Mouse (Mus musculus) forebrain, embryonic 12.5 days (tissue): ENCODE data around the gene Grwd1. TPM values are rescaled to one million over a fixed set of nuclear protein-coding genes. Genes with fewer than 3 reads are reported as not detected.

Experiments
- ATAC-seq: fragments of 200-750 bp; cut with Nextera tagmentation; 2 replicates; pipeline ENCODE4 v1.8.0; 2017; ENCODE audit warnings: moderate TSS enrichment; ENCODE audit not compliant: low FRiP score
- H3K27ac ChIP-seq: fragments of 300-500 bp; sonication (generic); 2 replicates; pipeline ENCODE4 v1.5.1; 2016; ENCODE audit warnings: mild to moderate bottlenecking
- H3K27me3 ChIP-seq: fragments of 300-500 bp; sonication (generic); 2 replicates; pipeline ENCODE4 v1.6.1; 2016; ENCODE audit warnings: mild to moderate bottlenecking
- H3K36me3 ChIP-seq: fragments of 300-500 bp; sonication (generic); replicated peaks from 2 replicates; pipeline ENCODE4 v1.6.1; 2016; ENCODE audit warnings: mild to moderate bottlenecking
- H3K4me1 ChIP-seq: fragments of 300-500 bp; sonication (generic); 2 replicates; pipeline ENCODE4 v1.6.1; 2016
- H3K4me2 ChIP-seq: fragments of 300-500 bp; sonication (generic); 2 replicates; pipeline ENCODE4 v1.6.1; 2016; ENCODE audit warnings: mild to moderate bottlenecking, moderate library complexity
- H3K4me3 ChIP-seq: fragments of 300-500 bp; sonication (generic); replicated peaks from 2 replicates; pipeline ENCODE4 v1.5.1; 2016; ENCODE audit warnings: mild to moderate bottlenecking
- H3K9ac ChIP-seq: fragments of 300-500 bp; sonication (generic); 2 replicates; pipeline ENCODE4 v1.6.1; 2016; ENCODE audit warnings: mild to moderate bottlenecking
- H3K9me3 ChIP-seq: fragments of 300-500 bp; sonication (generic); 2 replicates; pipeline ENCODE4 v1.6.1; 2016
- WGBS: fragments of 180-500 bp; shearing (Covaris S2); methylation state at CpG from one replicate; pipeline ENCODE4 v1.1.7; 2016; 5-methylcytosine and 5-hydroxymethylcytosine counted together
- polyA plus RNA-seq: library from polyadenylated mRNA; unstranded; fragments of >200 nt; fragmentation: Nextera tagmentation; extraction: Ambion mirVana; gene quantifications from 2 replicates; pipeline ENCODE4 v1.2.1, GENCODE M21; 2016

Gene Grwd1
- polyA plus RNA-seq, 1 experiment from 2014 or later = 60.0 TPM

- H3K36me3 ChIP-seq = peaks cover 14% of the 10 kb centered on the region
- WGBS = under 1% methylated on average over 38 of the region's 38 CpGs
- H3K4me3 ChIP-seq = peak within 1 kb of the TSS; percentile 98
- ATAC-seq = peak; percentile 28
- peaks cover 10% of the 10 kb centered on the region for H3K27me3 ChIP-seq
- H3K4me2 ChIP-seq = peak within 1 kb of the TSS; percentile 85
- peak within 1 kb of the TSS; percentile 65 for H3K9ac ChIP-seq
- no peaks in the 10 kb centered on the region for H3K9me3 ChIP-seq
- H3K4me1 ChIP-seq = peaks cover 41% of the 10 kb centered on the region
- peak within 1 kb of the TSS; percentile 91 for H3K27ac ChIP-seq
Observed at GRCm38 (mm10) chr7:45783511-45784091, 47.1 kb downstream of the Grwd1 start, which contains the start of gene Lmtk3. Gene Lmtk3, plus strand, starts transcription at chr7:45783738.

GRCm38 (mm10) chr7:45782271-45782670 lies 48.5 kb downstream of the Grwd1 start:
- WGBS = 77% methylated on average over 4 of the region's 4 CpGs
- 0 out of 2 replicates have a peak, but pooled peaks cover 1% of the 10 kb centered on the region for H3K36me3 ChIP-seq
- no peak overlapping the region for H3K4me3 ChIP-seq
- H3K9me3 ChIP-seq = no peaks in the 10 kb centered on the region
- H3K27me3 ChIP-seq = peaks cover 10% of the 10 kb centered on the region
- no peak overlapping the region for H3K9ac ChIP-seq
- H3K4me1 ChIP-seq = peaks cover 34% of the 10 kb centered on the region
- no peak overlapping the region for H3K27ac ChIP-seq
- ATAC-seq = no peak
- H3K4me2 ChIP-seq = no peak overlapping the region

DNA sequence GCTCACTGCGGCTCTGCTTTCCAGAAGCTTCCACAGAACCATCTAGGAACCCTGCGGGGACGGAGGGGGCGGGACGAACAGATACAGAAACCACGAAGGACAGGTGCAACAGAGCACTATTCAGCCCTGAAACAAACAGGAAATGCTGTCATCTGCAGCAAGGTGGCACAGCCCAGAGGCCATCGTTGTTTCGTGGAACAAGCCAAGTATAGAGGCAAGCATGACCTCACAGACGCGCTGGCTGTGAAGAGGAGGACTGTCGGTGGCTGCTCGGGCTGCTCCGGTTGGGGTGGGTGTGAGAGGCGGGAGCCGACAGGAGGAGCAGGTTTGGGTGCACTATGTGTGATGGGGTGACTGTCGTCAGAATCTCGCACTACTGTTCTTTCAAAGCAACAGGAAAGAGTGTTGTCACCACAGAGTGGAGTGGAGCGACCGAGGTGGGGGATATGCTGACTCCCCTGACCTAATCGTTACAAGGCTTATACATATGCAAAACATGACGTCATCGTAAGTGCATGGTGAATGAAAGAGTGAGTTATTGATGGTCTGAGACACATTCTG lies 51.6 kb downstream of the Grwd1 start:
- WGBS = 23% methylated on average over 22 of the region's 22 CpGs
- H3K4me3 ChIP-seq = 0 out of 2 replicates have a peak overlapping the region, but pooled peaks have one; percentile 5
- H3K4me2 ChIP-seq = peak overlapping the region; percentile 33; the same call in 1 of the 2 replicates
- H3K9me3 ChIP-seq = no peaks in the 10 kb centered on the region
- no peaks in the 10 kb centered on the region for H3K36me3 ChIP-seq
- H3K27me3 ChIP-seq = peaks cover 10% of the 10 kb centered on the region
- no peak overlapping the region for H3K27ac ChIP-seq
- peaks cover 13% of the 10 kb centered on the region for H3K4me1 ChIP-seq
- no peak for ATAC-seq
- no peak overlapping the region for H3K9ac ChIP-seq

DNA sequence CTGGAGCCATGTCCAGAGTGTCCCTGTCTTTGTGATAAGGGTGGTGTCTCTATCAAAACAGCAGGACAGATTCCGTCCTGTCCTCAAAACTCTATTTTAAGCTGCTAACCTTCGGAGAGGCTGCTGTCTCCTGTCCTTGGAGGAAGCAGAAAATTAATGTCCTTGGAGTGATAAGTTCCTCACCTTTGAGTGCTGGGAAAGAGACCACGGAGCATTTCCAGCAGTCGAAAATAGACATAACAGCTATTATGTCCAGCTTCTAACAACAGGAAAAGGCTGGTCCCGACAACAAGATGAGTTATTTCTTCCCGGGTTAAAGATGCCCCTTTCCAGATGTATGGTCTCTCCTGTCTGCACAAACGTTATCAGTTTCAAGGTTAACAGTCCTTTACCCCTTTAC lies 55.5 kb downstream of the Grwd1 start:
- H3K27me3 ChIP-seq = no peaks in the 10 kb centered on the region
- H3K4me1 ChIP-seq = peaks cover 10% of the 10 kb centered on the region
- H3K4me2 ChIP-seq = no peak overlapping the region
- no peak for ATAC-seq
- no peaks in the 10 kb centered on the region for H3K36me3 ChIP-seq
- H3K9ac ChIP-seq = no peak overlapping the region
- 85% methylated on average over 7 of the region's 7 CpGs for WGBS
- H3K27ac ChIP-seq = no peak overlapping the region
- H3K9me3 ChIP-seq = no peaks in the 10 kb centered on the region
- no peak overlapping the region for H3K4me3 ChIP-seq

Other genes with a start within 250 kb of the Grwd1 start
- not detected in 2 replicates for gene Fgf21, start 215.5 kb downstream of the Grwd1 start, polyA plus RNA-seq
- 0.10 and 0.24 TPM in 2 replicates for gene Fut1, start 213.7 kb downstream of the Grwd1 start, polyA plus RNA-seq
- 0.13 TPM in 1 of 2 replicates, not detected in the other for gene Izumo1, start 209.1 kb downstream of the Grwd1 start, polyA plus RNA-seq
- 8.3 and 8.9 TPM in 2 replicates for gene Rasip1, start 203.5 kb downstream of the Grwd1 start, polyA plus RNA-seq
- gene Mamstr, start 191.0 kb downstream of the Grwd1 start, polyA plus RNA-seq = 2.6 and 3.1 TPM in 2 replicates
- 0.11 TPM in 1 of 2 replicates, not detected in the other for gene Fut2, start 164.6 kb downstream of the Grwd1 start, polyA plus RNA-seq
- gene Ntn5, start 146.9 kb downstream of the Grwd1 start, polyA plus RNA-seq = 0.23 and 0.33 TPM in 2 replicates
- 0.64 and 0.68 TPM in 2 replicates for gene Sec1, start 136.5 kb downstream of the Grwd1 start, polyA plus RNA-seq
- 10.2 and 11.0 TPM in 2 replicates for gene Car11, start 131.1 kb downstream of the Grwd1 start, polyA plus RNA-seq
- 3.8 and 3.9 TPM in 2 replicates for gene Dbp, start 125.9 kb downstream of the Grwd1 start, polyA plus RNA-seq
- 707 and 745 TPM in 2 replicates for gene Rpl18, start 115.5 kb downstream of the Grwd1 start, polyA plus RNA-seq
- gene Sphk2, start 112.9 kb downstream of the Grwd1 start, polyA plus RNA-seq = 26.5 and 30.1 TPM in 2 replicates
- gene Fam83e, start 109.7 kb downstream of the Grwd1 start, polyA plus RNA-seq = 1.1 and 1.5 TPM in 2 replicates
- gene Spaca4, start 105.1 kb downstream of the Grwd1 start, polyA plus RNA-seq = not detected in 2 replicates
- gene Lmtk3, start 47.2 kb downstream of the Grwd1 start, polyA plus RNA-seq = 10.2 and 10.8 TPM in 2 replicates
- 1.5 and 1.9 TPM in 2 replicates for gene Sult2b1, start 46.3 kb downstream of the Grwd1 start, polyA plus RNA-seq
- 275 and 276 TPM in 2 replicates for gene Cyth2, start 16.4 kb downstream of the Grwd1 start, polyA plus RNA-seq
- gene Kcnj14, start 6.2 kb downstream of the Grwd1 start, polyA plus RNA-seq = 0.73 and 0.95 TPM in 2 replicates
- 38.6 and 44.6 TPM in 2 replicates for gene Kdelr1, start 41.8 kb upstream of the Grwd1 start, polyA plus RNA-seq
- 0.33 and 0.47 TPM in 2 replicates for gene Grin2d, start 47.4 kb upstream of the Grwd1 start, polyA plus RNA-seq
- gene Syngr4, start 65.8 kb upstream of the Grwd1 start, polyA plus RNA-seq = 0.63 and 0.88 TPM in 2 replicates
- gene Tmem143, start 66.0 kb upstream of the Grwd1 start, polyA plus RNA-seq = 3.3 and 3.9 TPM in 2 replicates
- 19.9 and 20.5 TPM in 2 replicates for gene Emp3, start 90.5 kb upstream of the Grwd1 start, polyA plus RNA-seq
- 2.7 and 4.7 TPM in 2 replicates for gene Ccdc114, start 93.1 kb upstream of the Grwd1 start, polyA plus RNA-seq
- gene Abcc6, start 199.4 kb upstream of the Grwd1 start, polyA plus RNA-seq = 0.10 and 0.18 TPM in 2 replicates
- gene Nomo1, start 202.8 kb upstream of the Grwd1 start, polyA plus RNA-seq = 32.8 and 33.2 TPM in 2 replicates